Mouse (Mus musculus) skeletal muscle tissue, adult 2 months (tissue): ENCODE data around the gene Shisa9.
"Not testable (repeated sequence)": the region's sequence is repeated elsewhere in the genome, so short reads cannot be mapped to it uniquely, and the experiment has no call there.

Experiments
- DNase-seq: peaks from one replicate; pipeline ENCODE4 v3.0.0-alpha.2; 2012; ENCODE audit warnings: low read depth, low spot score

The Shisa9 gene

GRCm38 (mm10) chr16:11983616-11984270 lies at the start of gene Shisa9:
Gene Shisa9, plus strand, starts transcription at chr16:11984113.
- DNase-seq: no peak

GRCm38 (mm10) chr16:11940477-11940876 lies 43.4 kb upstream of the Shisa9 start:
- DNase-seq: peak; percentile 13

- DNase-seq: no peak
Measured at GRCm38 (mm10) chr16:11960691-11961090, 23.2 kb upstream of the Shisa9 start.

GRCm38 (mm10) chr16:11966041-11966440 lies 17.9 kb upstream of the Shisa9 start:
- no peak for DNase-seq

- not testable (repeated sequence) for DNase-seq
Measured at GRCm38 (mm10) chr16:11966810-11967209, 17.1 kb upstream of the Shisa9 start.

GRCm38 (mm10) chr16:11967579-11967978 lies 16.3 kb upstream of the Shisa9 start:
- no peak for DNase-seq

- no peak for DNase-seq
Measured at GRCm38 (mm10) chr16:11973707-11974106, 10.2 kb upstream of the Shisa9 start.

- DNase-seq: no peak
Measured at GRCm38 (mm10) chr16:11976737-11977136, 7.2 kb upstream of the Shisa9 start.

GRCm38 (mm10) chr16:11980764-11981163 lies 3.1 kb upstream of the Shisa9 start:
- no peak for DNase-seq

GRCm38 (mm10) chr16:11983106-11983615 lies 752 bp upstream of the Shisa9 start:
- DNase-seq: no peak

- DNase-seq: no peak
Measured at GRCm38 (mm10) chr16:11984271-11984791, 418 bp downstream of the Shisa9 start.

- DNase-seq: no peak
Measured at GRCm38 (mm10) chr16:11987056-11987455, 3.1 kb downstream of the Shisa9 start.

GRCm38 (mm10) chr16:12005177-12005576 lies 21.3 kb downstream of the Shisa9 start:
- DNase-seq: no peak

- no peak for DNase-seq
Measured at GRCm38 (mm10) chr16:12010136-12010535, 26.2 kb downstream of the Shisa9 start.

- peak; percentile 3 for DNase-seq
Measured at GRCm38 (mm10) chr16:12012747-12013146, 28.8 kb downstream of the Shisa9 start.

- DNase-seq: no peak
Measured at GRCm38 (mm10) chr16:12014523-12014922, 30.6 kb downstream of the Shisa9 start.

GRCm38 (mm10) chr16:12017921-12018618 lies 34.2 kb downstream of the Shisa9 start:
- DNase-seq: no peak

GRCm38 (mm10) chr16:12020103-12020755 lies 36.3 kb downstream of the Shisa9 start:
- DNase-seq: no peak

- DNase-seq: peak; percentile 6
Measured at GRCm38 (mm10) chr16:12032441-12032840, 48.5 kb downstream of the Shisa9 start.

GRCm38 (mm10) chr16:12034868-12035267 lies 51.0 kb downstream of the Shisa9 start:
- no peak for DNase-seq

GRCm38 (mm10) chr16:12035626-12036025 lies 51.7 kb downstream of the Shisa9 start:
- DNase-seq: no peak

- peak; percentile 18 for DNase-seq
Measured at GRCm38 (mm10) chr16:12040935-12041334, 57.0 kb downstream of the Shisa9 start.
